Mouse (Mus musculus) embryonic facial prominence, embryonic 15.5 days (tissue): ENCODE measurements around the gene Gm38392. TPM values are rescaled to one million over a fixed set of nuclear protein-coding genes. Genes with fewer than 3 reads are reported as not detected.
"Not testable (repeated sequence)": the region's sequence is repeated elsewhere in the genome, so short reads cannot be mapped to it uniquely, and the experiment has no call there.

Experiments
- ATAC-seq: fragments of 200-750 bp; cut with Nextera tagmentation; 2 replicates; pipeline ENCODE4 v1.8.0; 2017; ENCODE audit warnings: low read depth, moderate TSS enrichment; ENCODE audit not compliant: insufficient number of reproducible peaks, low FRiP score, low TSS enrichment
- H3K27ac ChIP-seq: fragments of 300-500 bp; sonication (generic); replicated peaks from 2 replicates; pipeline ENCODE4 v1.5.1; 2015; ENCODE audit warnings: mild to moderate bottlenecking, inconsistent platforms
- H3K27me3 ChIP-seq: fragments of 300-500 bp; sonication (generic); 2 replicates; pipeline ENCODE4 v1.6.1; 2015; ENCODE audit warnings: inconsistent platforms
- H3K36me3 ChIP-seq: fragments of 300-500 bp; sonication (generic); 2 replicates; pipeline ENCODE4 v1.6.1; 2015; ENCODE audit warnings: mild to moderate bottlenecking, inconsistent platforms
- H3K4me1 ChIP-seq: fragments of 300-500 bp; sonication (generic); 2 replicates; pipeline ENCODE4 v1.6.1; 2015; ENCODE audit warnings: inconsistent platforms
- H3K4me2 ChIP-seq: fragments of 300-500 bp; sonication (generic); replicated peaks from 2 replicates; pipeline ENCODE4 v1.6.1; 2015; ENCODE audit warnings: mild to moderate bottlenecking, inconsistent platforms
- H3K4me3 ChIP-seq: fragments of 300-500 bp; sonication (generic); replicated peaks from 2 replicates; pipeline ENCODE4 v1.5.1; 2015; ENCODE audit warnings: mild to moderate bottlenecking, inconsistent platforms
- H3K9ac ChIP-seq: fragments of 300-500 bp; sonication (generic); 2 replicates; pipeline ENCODE4 v1.6.1; 2015; ENCODE audit warnings: inconsistent platforms
- H3K9me3 ChIP-seq: fragments of 300-500 bp; sonication (generic); replicated peaks from 2 replicates; pipeline ENCODE4 v1.6.1; 2016; ENCODE audit warnings: inconsistent platforms
- WGBS: fragments of 180-500 bp; shearing (Covaris S2); methylation state at CpG from one replicate; pipeline ENCODE4 v1.1.7; 2015; 5-methylcytosine and 5-hydroxymethylcytosine counted together
- polyA plus RNA-seq: library from polyadenylated mRNA; unstranded; fragments of >200 nt; fragmentation: Nextera tagmentation; extraction: Ambion mirVana; gene quantifications from 2 replicates; pipeline ENCODE4 v1.2.1, GENCODE M21; 2015

Gene Gm38392
- polyA plus RNA-seq, 1 experiment from 2014 or later: 0.60 TPM

GRCm38 (mm10) chr3:88296561-88297318 is 9.7 kb upstream of the Gm38392 start, which contains the start of the genes Tsacc and Cct3:
Tsacc (minus strand) TSS chr3:88296999.
Cct3 (plus strand) TSS chr3:88297116.
- no peaks in the 10 kb centered on the region for H3K9me3 ChIP-seq
- peak within 1 kb of the TSS; percentile 68 for H3K4me2 ChIP-seq
- H3K27ac ChIP-seq: peak within 1 kb of the TSS; percentile 94
- peak; percentile 100 for ATAC-seq
- H3K4me3 ChIP-seq: peak within 1 kb of the TSS; percentile 82
- H3K36me3 ChIP-seq: peaks cover 27% of the 10 kb centered on the region
- peaks cover 12% of the 10 kb centered on the region for H3K4me1 ChIP-seq
- H3K9ac ChIP-seq: peak within 1 kb of the TSS; percentile 74
- under 1% methylated on average over 44 of the region's 44 CpGs for WGBS
- no peaks in the 10 kb centered on the region for H3K27me3 ChIP-seq

- 1% methylated on average over 12 of the region's 12 CpGs for WGBS
- H3K9me3 ChIP-seq: no peaks in the 10 kb centered on the region
- H3K4me3 ChIP-seq: peak overlapping the region; percentile 82
- peak overlapping the region; percentile 37; the same call in 1 of the 2 replicates for H3K9ac ChIP-seq
- H3K27me3 ChIP-seq: no peaks in the 10 kb centered on the region
- H3K4me1 ChIP-seq: peaks cover 12% of the 10 kb centered on the region
- peak overlapping the region; percentile 92 for H3K27ac ChIP-seq
- ATAC-seq: no peak
- peaks cover 21% of the 10 kb centered on the region for H3K36me3 ChIP-seq
- peak overlapping the region; percentile 63 for H3K4me2 ChIP-seq
Observed at GRCm38 (mm10) chr3:88296110-88296560, 9.1 kb upstream of the Gm38392 start.

GRCm38 (mm10) chr3:88295272-88295671 is 8.3 kb upstream of the Gm38392 start:
- not testable (repeated sequence) for H3K9ac ChIP-seq, H3K9me3 ChIP-seq, H3K27ac ChIP-seq, H3K27me3 ChIP-seq, H3K4me3 ChIP-seq, ATAC-seq
- Histone ChIP-seq H3K4me2 (peak overlapping the region; percentile 63; the same call in 1 of the 2 replicates), H3K4me1 (peaks cover 12% of the 10 kb centered on the region), H3K36me3 (peaks cover 13% of the 10 kb centered on the region)
- WGBS: 74% methylated on average over 1 of the region's 1 CpGs

DNA sequence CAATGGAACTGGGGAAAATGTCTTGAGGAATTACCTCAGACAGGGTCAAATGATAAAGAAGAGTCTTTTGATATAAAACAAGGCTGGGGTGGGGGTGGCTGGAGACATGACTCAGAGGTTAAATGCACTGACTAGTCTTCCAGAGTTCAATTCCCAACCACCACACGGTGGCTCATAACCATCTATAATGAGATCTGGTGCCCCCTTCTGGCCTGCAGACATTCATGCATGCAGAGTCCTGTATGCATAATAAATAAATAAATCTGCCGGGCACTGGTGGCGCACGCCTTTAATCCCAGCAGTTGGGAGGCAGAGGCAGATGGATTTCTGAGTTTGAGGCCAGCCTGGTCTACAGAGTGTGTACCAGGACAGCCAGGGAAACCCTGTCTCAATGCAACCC is 5.0 kb upstream of the Gm38392 start:
- H3K4me3 ChIP-seq: no peak overlapping the region
- H3K4me1 ChIP-seq: 0 out of 2 replicates have a peak, but pooled peaks cover 3% of the 10 kb centered on the region
- 50% methylated on average over 4 of the region's 4 CpGs for WGBS
- H3K4me2 ChIP-seq: no peak overlapping the region
- H3K27me3 ChIP-seq: no peaks in the 10 kb centered on the region
- no peak overlapping the region for H3K9ac ChIP-seq
- ATAC-seq: no peak
- H3K36me3 ChIP-seq: no peaks in the 10 kb centered on the region
- no peaks in the 10 kb centered on the region for H3K9me3 ChIP-seq
- no peak overlapping the region for H3K27ac ChIP-seq

DNA sequence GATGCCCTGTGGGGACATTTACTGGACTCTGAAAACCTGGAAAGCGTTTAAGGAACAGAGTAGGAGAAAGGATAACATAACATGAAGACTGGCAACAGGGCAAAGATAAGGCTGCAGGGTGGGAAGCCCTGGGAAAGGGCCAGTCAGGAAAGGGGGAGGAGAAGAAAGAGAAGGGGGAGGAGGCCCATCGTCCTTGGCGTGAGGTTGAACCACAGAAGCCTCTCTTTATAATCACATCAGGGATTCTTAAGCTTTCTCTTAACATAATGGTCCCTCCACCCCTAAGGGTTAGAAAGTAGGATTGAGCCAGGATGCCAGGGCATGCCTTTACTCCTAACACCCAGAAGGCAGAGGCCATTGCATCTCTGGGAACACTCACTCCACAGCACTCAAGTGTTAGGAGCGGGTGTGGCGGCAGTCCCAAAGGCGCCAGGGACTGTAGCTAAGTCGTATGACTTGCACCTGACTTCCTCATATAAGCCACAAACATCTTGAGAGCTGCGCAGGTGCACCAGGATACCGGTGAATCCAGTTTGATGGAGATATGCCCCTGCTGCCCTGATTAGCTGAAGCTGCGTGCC is 1.2 kb upstream of the Gm38392 start:
- 78% methylated on average over 8 of the region's 10 CpGs for WGBS
- ATAC-seq, H3K27ac ChIP-seq, H3K4me2 ChIP-seq, H3K27me3 ChIP-seq, H3K4me1 ChIP-seq, H3K36me3 ChIP-seq, H3K9me3 ChIP-seq, H3K9ac ChIP-seq, H3K4me3 ChIP-seq: not testable (repeated sequence)

DNA sequence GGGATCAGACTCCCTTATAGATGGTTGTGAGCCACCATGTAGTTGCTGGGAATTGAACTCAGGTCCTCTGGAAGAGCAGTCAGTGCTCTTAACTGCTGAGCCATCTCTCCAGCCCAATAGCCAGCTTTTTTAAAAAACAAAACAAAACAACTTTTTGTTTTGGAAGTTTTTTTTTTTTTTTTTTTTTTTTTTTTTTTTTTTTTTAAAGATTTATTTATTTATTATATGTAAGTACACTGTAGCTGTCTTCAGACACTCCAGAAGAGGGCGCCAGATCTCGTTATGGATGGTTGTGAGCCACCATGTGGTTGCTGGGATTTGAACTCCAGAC is 1.5 kb downstream of the Gm38392 start:
- not testable (repeated sequence) for H3K9ac ChIP-seq, H3K4me3 ChIP-seq, H3K27me3 ChIP-seq, H3K27ac ChIP-seq, ATAC-seq, H3K4me1 ChIP-seq, H3K9me3 ChIP-seq, H3K36me3 ChIP-seq, H3K4me2 ChIP-seq
- 100% methylated on average over 2 of the region's 2 CpGs for WGBS

DNA sequence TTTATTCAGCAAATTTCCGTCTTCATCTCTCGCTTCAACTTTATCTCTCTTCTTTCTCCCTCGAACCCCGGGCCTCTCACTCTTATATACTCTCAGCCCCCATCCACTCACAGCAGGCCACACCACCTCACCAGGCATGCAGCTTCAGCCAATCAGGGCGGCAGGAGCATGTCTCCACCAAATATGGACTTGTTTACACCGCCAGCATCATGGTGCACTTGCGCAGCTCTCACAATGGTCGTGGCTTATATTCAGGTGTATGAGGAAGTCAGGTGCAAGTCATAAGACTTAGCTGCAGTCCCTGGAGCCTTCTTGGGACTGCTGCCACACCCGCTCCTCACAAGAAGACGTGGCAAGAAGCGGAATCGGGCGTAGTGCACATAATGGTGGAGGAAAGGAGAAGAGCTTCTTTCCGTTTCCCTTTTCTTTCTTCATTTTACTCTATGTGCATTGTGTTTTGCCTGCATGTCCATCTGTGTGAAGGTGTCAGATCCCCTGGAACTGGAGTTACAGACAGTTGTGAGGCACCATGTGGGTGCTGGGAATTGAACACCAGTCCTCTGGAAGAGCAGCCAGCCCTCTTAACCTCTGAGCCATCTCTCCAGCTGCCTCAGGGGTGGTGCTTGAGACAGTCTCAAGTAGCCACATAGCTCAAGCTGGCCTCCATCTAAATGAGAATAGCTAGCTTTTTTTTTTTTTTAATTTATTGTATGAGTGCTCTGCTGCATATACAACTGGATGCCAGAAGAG is 2.0 kb downstream of the Gm38392 start:
- not testable (repeated sequence) for ATAC-seq, H3K9me3 ChIP-seq, H3K4me2 ChIP-seq, H3K9ac ChIP-seq, H3K27me3 ChIP-seq, H3K4me3 ChIP-seq, H3K36me3 ChIP-seq, H3K27ac ChIP-seq, H3K4me1 ChIP-seq
- WGBS: 95% methylated on average over 14 of the region's 14 CpGs

DNA sequence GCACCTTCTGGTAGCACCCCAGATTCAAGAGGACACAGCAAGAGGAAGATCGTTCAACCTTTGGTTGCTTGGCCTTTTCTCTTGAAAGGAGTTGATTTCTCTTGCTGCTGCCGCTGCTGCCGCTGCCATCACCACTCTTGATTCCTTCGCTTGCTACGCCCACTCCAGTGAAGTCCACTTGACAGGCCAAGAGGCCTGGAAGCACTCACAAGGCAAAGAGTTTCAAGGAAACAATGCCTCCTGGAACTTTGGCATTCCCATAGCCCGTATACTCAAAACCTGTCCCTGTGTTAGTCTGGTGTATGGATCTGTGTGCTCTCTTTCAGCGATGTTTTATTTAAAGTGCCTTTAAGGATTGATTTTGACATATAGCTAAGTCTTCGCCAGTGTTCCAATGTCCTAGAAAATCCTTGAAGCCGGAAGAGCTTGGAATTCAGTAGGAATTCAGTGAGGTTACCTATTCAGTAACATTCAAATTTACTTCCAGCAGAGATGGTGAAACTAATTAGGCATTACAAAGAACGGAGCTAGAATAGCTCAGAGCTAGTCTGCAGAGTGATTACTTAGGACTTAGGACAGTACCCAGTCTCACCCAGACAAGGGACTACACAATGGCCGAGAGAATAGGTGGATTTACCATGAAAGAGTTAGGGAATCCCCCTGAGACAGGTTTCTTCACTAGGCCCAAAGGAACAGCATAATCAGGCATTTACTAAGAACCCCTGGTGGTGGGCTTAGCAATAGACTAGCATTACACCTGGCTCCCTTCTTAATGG is 5.7 kb downstream of the Gm38392 start:
- not testable (repeated sequence) for H3K27ac ChIP-seq, H3K36me3 ChIP-seq, H3K27me3 ChIP-seq, ATAC-seq, H3K4me2 ChIP-seq, H3K9ac ChIP-seq, H3K4me1 ChIP-seq, H3K9me3 ChIP-seq, H3K4me3 ChIP-seq
- WGBS: 61% methylated on average over 11 of the region's 11 CpGs

- Histone ChIP-seq H3K4me1 (no peaks in the 10 kb centered on the region), H3K4me2 (no peak overlapping the region), H3K4me3 (no peak overlapping the region), H3K27me3 (no peaks in the 10 kb centered on the region), H3K9me3 (no peaks in the 10 kb centered on the region), H3K36me3 (no peaks in the 10 kb centered on the region), H3K9ac (no peak overlapping the region), H3K27ac (no peak overlapping the region)
- 84% methylated on average over 2 of the region's 2 CpGs for WGBS
- ATAC-seq: no peak
Observed at GRCm38 (mm10) chr3:88280035-88280434, 7.0 kb downstream of the Gm38392 start.

DNA sequence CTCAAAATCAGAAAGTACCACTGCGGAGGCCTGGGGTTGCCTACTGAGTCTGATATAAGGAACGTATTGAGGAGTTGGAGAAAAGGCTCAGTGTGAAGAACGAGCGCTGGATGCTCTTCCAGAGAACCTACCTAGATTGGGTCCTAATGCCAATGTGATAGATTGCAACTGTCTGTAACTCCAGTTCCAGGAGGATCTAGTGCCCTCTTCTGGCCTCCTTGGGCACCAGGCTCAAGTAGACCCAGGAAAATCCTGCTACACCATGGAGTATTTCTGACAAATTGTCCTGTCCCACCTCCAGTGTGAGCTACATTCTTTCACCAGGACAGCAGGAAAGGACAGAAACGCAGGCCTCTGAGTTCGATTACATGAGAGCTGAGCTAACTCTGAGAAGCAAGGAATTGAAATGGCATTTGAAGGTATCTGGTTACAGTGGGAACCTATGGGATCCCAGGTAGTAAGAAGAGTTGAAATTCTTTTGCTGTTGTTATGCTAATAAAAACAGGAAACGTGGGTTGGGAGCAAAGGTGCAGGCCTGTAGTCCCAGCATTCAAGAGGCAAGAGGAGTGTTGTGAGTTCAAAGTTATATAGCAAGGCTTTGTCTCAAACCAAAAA is 10.4 kb downstream of the Gm38392 start:
- Histone ChIP-seq H3K9me3 (no peaks in the 10 kb centered on the region), H3K9ac (no peak overlapping the region), H3K27me3 (no peaks in the 10 kb centered on the region), H3K4me3 (no peak overlapping the region), H3K27ac (no peak overlapping the region), H3K4me1 (no peaks in the 10 kb centered on the region), H3K4me2 (no peak overlapping the region), H3K36me3 (no peaks in the 10 kb centered on the region)
- whole genome bisulfite sequencing: 38% methylated on average over 7 of the region's 7 CpGs
- no peak for ATAC-seq
